Mouse (Mus musculus) CD4-positive, CD25-positive, alpha-beta regulatory T cell, adult 9 weeks (primary cell): Measurements from ENCODE around the gene Wdr26. TPM values are rescaled to one million over a fixed set of nuclear protein-coding genes. Genes with fewer than 3 reads are reported as not detected.

ENCODE experiments used
- polyA plus RNA-seq: library from polyadenylated mRNA; unstranded; fragments of 100-300 nt; shearing (Covaris generic); gene quantifications from one replicate; pipeline ENCODE4 v1.2.1, GENCODE M21; 2017

Wdr26 gene
- 21.2 TPM for polyA plus RNA-seq

DNA sequence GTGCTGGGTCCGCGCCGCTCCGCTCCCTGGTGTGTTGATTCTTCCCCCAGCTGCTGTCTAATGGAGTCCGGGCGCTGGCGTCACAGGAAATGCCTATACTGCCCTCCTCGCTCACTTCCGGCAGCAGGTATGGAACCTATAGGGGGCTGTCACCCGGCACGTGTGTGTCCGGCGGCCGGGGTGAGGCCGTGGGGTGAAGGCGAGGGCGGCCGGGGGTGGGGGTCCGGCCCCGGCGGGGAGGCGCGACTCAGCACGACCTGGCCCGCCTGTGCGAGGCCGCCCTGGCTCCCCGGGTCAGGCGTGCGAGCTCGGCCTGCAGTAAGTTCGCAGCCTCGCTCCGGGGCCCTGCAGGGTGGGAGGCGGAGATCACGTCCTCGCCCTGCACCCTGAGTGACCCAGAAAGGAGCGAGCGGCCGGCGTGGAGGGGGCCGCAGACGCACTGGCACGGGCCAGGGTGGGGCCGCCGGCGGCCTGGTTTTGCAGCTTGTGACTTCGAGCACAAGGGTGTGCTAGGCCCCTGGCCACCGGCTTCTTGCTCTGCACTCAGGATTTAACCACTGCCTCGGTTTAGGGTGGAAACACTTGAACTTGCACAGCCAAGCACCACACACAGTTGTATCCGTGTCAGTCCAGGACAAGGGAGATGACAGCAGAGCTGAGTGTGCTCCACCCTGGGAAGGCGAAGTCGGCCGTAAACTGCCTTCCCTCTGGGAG, at the start of gene Wdr26:
Wdr26 (minus strand) TSS at position 82 of the 714 bp plus-strand sequence.

GRCm38 (mm10) chr1:181143950-181144836, 67.6 kb downstream of the Wdr26 start, which contains the start of the genes Nvl and Cnih4:
TSS of gene Nvl (minus strand) at chr1:181144204.
TSS of gene Cnih4 (plus strand) at chr1:181144693.

Other genes starting within 250 kb of the Wdr26 start
- gene Ephx1, start 191.1 kb downstream of the Wdr26 start, polyA plus RNA-seq = 358 TPM
- not detected for gene 9130409I23Rik, start 160.8 kb downstream of the Wdr26 start, polyA plus RNA-seq
- gene Nvl, start 67.8 kb downstream of the Wdr26 start, polyA plus RNA-seq = 27.6 TPM
- gene Cnih4, start 67.3 kb downstream of the Wdr26 start, polyA plus RNA-seq = 76.1 TPM
- gene Cnih3, start 140.6 kb upstream of the Wdr26 start, polyA plus RNA-seq = not detected